Mouse (Mus musculus) lung, embryonic 15.5 days (tissue): ENCODE results near the gene Efcab11. TPM values are rescaled to one million over a fixed set of nuclear protein-coding genes. Genes with fewer than 3 reads are reported as not detected.

Experiments used
- ATAC-seq: fragments of 200-750 bp; cut with Nextera tagmentation; 2 replicates; pipeline ENCODE4 v1.8.0; 2017; ENCODE audit warnings: moderate number of reproducible peaks, borderline replicate concordance; ENCODE audit not compliant: low FRiP score, low TSS enrichment; ENCODE audit errors: extremely low read depth
- H3K27ac ChIP-seq: fragments of 300-500 bp; sonication (generic); 2 replicates; pipeline ENCODE4 v1.5.1; 2015; ENCODE audit warnings: moderate library complexity, mild to moderate bottlenecking, inconsistent platforms
- H3K27me3 ChIP-seq: fragments of 300-500 bp; sonication (generic); 2 replicates; pipeline ENCODE4 v1.6.1; 2015; ENCODE audit warnings: inconsistent platforms
- H3K36me3 ChIP-seq: fragments of 300-500 bp; sonication (generic); 2 replicates; pipeline ENCODE4 v1.6.1; 2015; ENCODE audit warnings: inconsistent platforms
- H3K4me1 ChIP-seq: fragments of 300-500 bp; sonication (generic); 2 replicates; pipeline ENCODE4 v1.6.1; 2015; ENCODE audit warnings: inconsistent platforms
- H3K4me2 ChIP-seq: fragments of 300-500 bp; sonication (generic); 2 replicates; pipeline ENCODE4 v1.6.1; 2015; ENCODE audit warnings: inconsistent platforms, mild to moderate bottlenecking, moderate library complexity
- H3K4me3 ChIP-seq: fragments of 300-500 bp; sonication (generic); 2 replicates; pipeline ENCODE4 v1.5.1; 2015; ENCODE audit warnings: mild to moderate bottlenecking, inconsistent platforms
- H3K9ac ChIP-seq: fragments of 300-500 bp; sonication (generic); 2 replicates; pipeline ENCODE4 v1.6.1; 2015; ENCODE audit warnings: inconsistent platforms
- H3K9me3 ChIP-seq: fragments of 300-500 bp; sonication (generic); 2 replicates; pipeline ENCODE4 v1.6.1; 2016; ENCODE audit warnings: inconsistent platforms
- whole genome bisulfite sequencing: fragments of 180-500 bp; shearing (Covaris S2); methylation state at CpG from one replicate; pipeline ENCODE4 v1.1.7; 2015; 5-methylcytosine and 5-hydroxymethylcytosine counted together
- polyA plus RNA-seq: library from polyadenylated mRNA; unstranded; fragments of >200 nt; fragmentation: Nextera tagmentation; extraction: Ambion mirVana; gene quantifications from 2 replicates; pipeline ENCODE4 v1.2.1, GENCODE M21; 2015

Efcab11 gene
- polyA plus RNA-seq, 1 experiment from 2014 or later = 19.2 TPM

- Histone ChIP-seq H3K4me2 (no peak overlapping the region), H3K27me3 (no peaks in the 10 kb centered on the region), H3K9me3 (no peaks in the 10 kb centered on the region), H3K36me3 (peaks cover 60% of the 10 kb centered on the region), H3K9ac (no peak overlapping the region), H3K27ac (no peak overlapping the region), H3K4me3 (no peak overlapping the region), H3K4me1 (0 out of 2 replicates have a peak, but pooled peaks cover 5% of the 10 kb centered on the region)
- WGBS = 97% methylated on average over 5 of the region's 5 CpGs
- no peak for ATAC-seq
Observed at GRCm38 (mm10) chr12:99904537-99904936, 20.3 kb upstream of the Efcab11 start.

- Histone ChIP-seq H3K9ac (no peak overlapping the region), H3K4me1 (0 out of 2 replicates have a peak, but pooled peaks cover 5% of the 10 kb centered on the region), H3K36me3 (peaks cover 57% of the 10 kb centered on the region), H3K9me3 (no peaks in the 10 kb centered on the region), H3K4me2 (no peak overlapping the region), H3K4me3 (no peak overlapping the region), H3K27me3 (no peaks in the 10 kb centered on the region), H3K27ac (no peak overlapping the region)
- 85% methylated on average over 4 of the region's 4 CpGs for WGBS
- no peak for ATAC-seq
Observed at GRCm38 (mm10) chr12:99902867-99903370, 18.7 kb upstream of the Efcab11 start.

- Histone ChIP-seq H3K27ac (no peak overlapping the region), H3K4me1 (0 out of 2 replicates have a peak, but pooled peaks cover 5% of the 10 kb centered on the region), H3K9me3 (no peaks in the 10 kb centered on the region), H3K4me3 (no peak overlapping the region), H3K9ac (no peak overlapping the region), H3K36me3 (peaks cover 61% of the 10 kb centered on the region), H3K4me2 (no peak overlapping the region), H3K27me3 (no peaks in the 10 kb centered on the region)
- no peak for ATAC-seq
- WGBS = 74% methylated on average over 8 of the region's 8 CpGs
Observed at GRCm38 (mm10) chr12:99901973-99902866, 18.0 kb upstream of the Efcab11 start.

- Histone ChIP-seq H3K4me3 (no peak overlapping the region), H3K27ac (no peak overlapping the region), H3K9ac (no peak overlapping the region), H3K9me3 (no peaks in the 10 kb centered on the region), H3K27me3 (no peaks in the 10 kb centered on the region), H3K4me2 (no peak overlapping the region), H3K36me3 (peaks cover 53% of the 10 kb centered on the region), H3K4me1 (0 out of 2 replicates have a peak, but pooled peaks cover 5% of the 10 kb centered on the region)
- 51% methylated on average over 1 of the region's 3 CpGs for whole genome bisulfite sequencing
- ATAC-seq = no peak
Observed at GRCm38 (mm10) chr12:99899991-99900390, 15.8 kb upstream of the Efcab11 start.

GRCm38 (mm10) chr12:99898248-99898870 lies 14.1 kb upstream of the Efcab11 start:
- no peak overlapping the region for H3K4me3 ChIP-seq
- no peak for ATAC-seq
- H3K27me3 ChIP-seq = no peaks in the 10 kb centered on the region
- 0 out of 2 replicates have a peak, but pooled peaks cover 5% of the 10 kb centered on the region for H3K4me1 ChIP-seq
- no peak overlapping the region for H3K9ac ChIP-seq
- H3K4me2 ChIP-seq = no peak overlapping the region
- no peaks in the 10 kb centered on the region for H3K9me3 ChIP-seq
- peaks cover 39% of the 10 kb centered on the region for H3K36me3 ChIP-seq
- no peak overlapping the region for H3K27ac ChIP-seq
- WGBS = 90% methylated on average over 16 of the region's 16 CpGs

GRCm38 (mm10) chr12:99897846-99898245 lies 13.6 kb upstream of the Efcab11 start:
- WGBS = 87% methylated on average over 4 of the region's 4 CpGs
- H3K4me1 ChIP-seq = 0 out of 2 replicates have a peak, but pooled peaks cover 5% of the 10 kb centered on the region
- H3K4me2 ChIP-seq = no peak overlapping the region
- H3K27me3 ChIP-seq = no peaks in the 10 kb centered on the region
- H3K4me3 ChIP-seq = no peak overlapping the region
- peaks cover 38% of the 10 kb centered on the region for H3K36me3 ChIP-seq
- no peak for ATAC-seq
- no peak overlapping the region for H3K9ac ChIP-seq
- H3K9me3 ChIP-seq = no peaks in the 10 kb centered on the region
- H3K27ac ChIP-seq = no peak overlapping the region

GRCm38 (mm10) chr12:99885282-99885901 lies 1.2 kb upstream of the Efcab11 start:
- Histone ChIP-seq H3K9me3 (no peaks in the 10 kb centered on the region), H3K27me3 (no peaks in the 10 kb centered on the region), H3K4me3 (peak overlapping the region; percentile 83), H3K4me2 (peak overlapping the region; percentile 83), H3K36me3 (no peaks in the 10 kb centered on the region), H3K9ac (peak overlapping the region; percentile 84), H3K27ac (peak overlapping the region; percentile 87; the same call in 1 of the 2 replicates), H3K4me1 (peaks cover 16% of the 10 kb centered on the region)
- 27% methylated on average over 8 of the region's 8 CpGs for WGBS
- ATAC-seq = no peak

GRCm38 (mm10) chr12:99883713-99884105 lies 530 bp downstream of the Efcab11 start:
- no peaks in the 10 kb centered on the region for H3K9me3 ChIP-seq
- no peaks in the 10 kb centered on the region for H3K36me3 ChIP-seq
- H3K27me3 ChIP-seq = no peaks in the 10 kb centered on the region
- WGBS = 0% methylated on average over 11 of the region's 11 CpGs
- H3K4me2 ChIP-seq = peak overlapping the region; percentile 83
- H3K27ac ChIP-seq = peak overlapping the region; percentile 87
- H3K4me1 ChIP-seq = peaks cover 16% of the 10 kb centered on the region
- H3K4me3 ChIP-seq = peak overlapping the region; percentile 83
- peak overlapping the region; percentile 39 for H3K9ac ChIP-seq
- peak; percentile 6; the same call in 1 of the 2 replicates for ATAC-seq

GRCm38 (mm10) chr12:99883000-99883712 lies 1.1 kb downstream of the Efcab11 start:
- Histone ChIP-seq H3K27me3 (no peaks in the 10 kb centered on the region), H3K9me3 (no peaks in the 10 kb centered on the region), H3K4me1 (peaks cover 16% of the 10 kb centered on the region), H3K4me2 (peak overlapping the region; percentile 83), H3K9ac (peak overlapping the region; percentile 48), H3K4me3 (peak overlapping the region; percentile 83), H3K27ac (peak overlapping the region; percentile 87), H3K36me3 (no peaks in the 10 kb centered on the region)
- ATAC-seq = peak; percentile 96
- WGBS = under 1% methylated on average over 38 of the region's 38 CpGs

GRCm38 (mm10) chr12:99874609-99875008 lies 9.6 kb downstream of the Efcab11 start:
- ATAC-seq = no peak
- Histone ChIP-seq H3K27ac (no peak overlapping the region), H3K4me2 (no peak overlapping the region), H3K9me3 (no peaks in the 10 kb centered on the region), H3K9ac (no peak overlapping the region), H3K36me3 (no peaks in the 10 kb centered on the region), H3K4me1 (no peaks in the 10 kb centered on the region), H3K4me3 (no peak overlapping the region), H3K27me3 (no peaks in the 10 kb centered on the region)
- WGBS = 82% methylated on average over 6 of the region's 6 CpGs

- no peaks in the 10 kb centered on the region for H3K4me1 ChIP-seq
- 53% methylated on average over 3 of the region's 3 CpGs for WGBS
Observed at GRCm38 (mm10) chr12:99873443-99873842, 10.8 kb downstream of the Efcab11 start.

More at GRCm38 (mm10) chr12:99873443-99873842, 10.8 kb downstream of the Efcab11 start:
- Histone ChIP-seq H3K4me3 (no peak overlapping the region), H3K27ac (no peak overlapping the region), H3K27me3 (no peaks in the 10 kb centered on the region), H3K9me3 (no peaks in the 10 kb centered on the region), H3K4me2 (no peak overlapping the region), H3K36me3 (no peaks in the 10 kb centered on the region), H3K9ac (no peak overlapping the region)
- ATAC-seq = no peak
